Mouse (Mus musculus): ENCODE results near the gene Olfr846. TPM values are rescaled to one million over a fixed set of nuclear protein-coding genes. Genes with fewer than 3 reads are reported as not detected.

Olfr846 gene
- total RNA-seq (2021): not detected
- long read RNA-seq: 0 reads

DNA sequence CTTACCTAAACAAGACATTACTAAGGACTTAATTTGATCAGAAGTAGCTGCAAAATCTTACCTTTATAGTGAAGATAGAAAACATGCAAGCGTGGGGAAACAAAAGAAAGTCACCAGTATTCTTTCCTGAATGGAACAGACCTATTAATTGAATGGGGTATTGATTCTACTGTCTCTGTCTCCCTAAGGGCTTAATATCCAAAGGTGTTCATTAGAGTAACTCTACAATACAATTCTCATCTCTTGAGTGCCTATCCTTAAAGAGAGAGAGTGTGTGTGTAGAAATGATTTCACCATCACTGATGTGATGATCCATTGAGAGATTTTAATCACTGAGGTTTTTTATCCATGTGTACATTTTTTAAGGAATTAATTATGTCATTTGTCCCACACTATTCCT lies at the start of gene Olfr846:
Olfr846 (minus strand) TSS at position 101 of the 400 bp plus-strand sequence.
- no peak for DNase-seq (ENCODE audit: low spot score in 2 of 2)

DNA sequence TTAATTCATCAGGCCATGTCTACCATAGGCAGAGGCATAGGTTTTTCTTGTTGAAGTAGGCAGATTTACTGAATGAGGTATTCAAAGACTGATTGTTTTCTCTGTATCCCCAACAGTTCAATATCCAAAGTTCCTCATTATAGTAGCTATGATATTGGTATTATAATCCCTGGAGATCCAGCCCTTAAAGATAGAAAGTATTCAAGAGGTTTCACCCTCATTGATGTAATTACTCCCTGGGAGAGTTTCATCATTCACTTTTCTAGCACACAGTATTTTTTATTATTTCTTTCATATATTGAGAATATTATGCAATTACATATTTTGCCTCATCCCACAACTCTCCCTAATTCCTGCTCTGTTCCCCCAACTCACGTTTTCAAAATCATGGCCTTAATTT lies 14.8 kb upstream of the Olfr846 start, which contains the start of gene Olfr847:
Olfr847 (minus strand) TSS at position 101 of the 400 bp plus-strand sequence.
- DNase-seq (ENCODE audit: low spot score in 2 of 2): no peak

DNA sequence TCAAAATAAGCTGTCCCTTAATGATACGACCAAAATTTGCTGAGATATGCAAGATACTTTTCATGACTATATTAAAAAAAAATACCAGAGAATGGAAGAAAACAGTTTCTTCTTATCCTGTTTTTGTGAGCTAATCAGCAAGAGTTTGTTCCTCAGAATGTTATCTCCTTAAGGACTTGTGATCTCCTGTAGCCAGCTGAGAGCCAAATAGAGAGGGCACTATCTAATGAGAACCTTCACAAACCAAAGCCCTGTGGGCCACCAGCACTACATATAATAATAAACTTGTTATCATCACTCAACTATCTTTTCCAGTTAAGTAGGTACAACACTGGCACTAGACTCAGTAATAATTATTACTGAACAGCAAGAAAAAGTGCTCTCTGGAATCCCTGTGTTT lies 27.6 kb downstream of the Olfr846 start, which contains the start of gene Olfr845:
Olfr845 (plus strand) TSS at position 301 of the 400 bp plus-strand sequence.
- no peak for DNase-seq (ENCODE audit: low spot score in 2 of 2)

DNA sequence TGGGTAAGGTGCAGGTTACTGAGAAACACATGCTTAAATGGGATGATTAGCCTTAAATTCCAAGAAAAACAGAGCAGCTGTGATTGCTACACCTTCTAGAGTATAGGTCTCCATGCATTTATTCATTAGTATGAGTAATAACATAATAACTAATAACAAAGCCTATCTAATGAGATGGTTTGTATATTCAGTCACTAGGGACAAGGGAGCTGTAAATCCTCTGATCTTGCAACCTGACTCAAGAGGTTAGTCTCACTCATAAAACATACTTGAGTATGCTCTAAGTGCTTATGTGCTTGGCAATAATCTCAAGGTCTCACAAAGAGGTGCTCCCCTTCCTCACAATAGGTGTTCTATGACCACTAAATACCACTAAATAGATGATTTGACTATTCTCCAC lies 47.8 kb downstream of the Olfr846 start, which contains the start of gene Olfr844:
Olfr844 (plus strand) TSS at position 301 of the 400 bp plus-strand sequence.
- no peak for DNase-seq (ENCODE audit: low spot score in 2 of 2)

Other genes starting within 250 kb of the Olfr846 start
- gene Olfr836, start 243.6 kb downstream of the Olfr846 start, total RNA-seq (2021): not detected
- gene Olfr837, start 227.7 kb downstream of the Olfr846 start, total RNA-seq (2021): not detected
- under 1 TPM in 1 of 2 experiments, not detected in 1; 0.05 TPM for gene Olfr839-ps1, start 186.7 kb downstream of the Olfr846 start, total RNA-seq (2021)
- gene Olfr843, start 112.0 kb downstream of the Olfr846 start, total RNA-seq (2021): not detected
- not detected for gene Olfr844, start 47.7 kb downstream of the Olfr846 start, total RNA-seq (2021)
- not detected for gene Olfr845, start 27.5 kb downstream of the Olfr846 start, total RNA-seq (2021)
- not detected for gene Olfr847, start 14.7 kb upstream of the Olfr846 start, total RNA-seq (2021)
- gene Olfr849, start 76.3 kb upstream of the Olfr846 start, total RNA-seq (2021): not detected
- gene Olfr850, start 114.2 kb upstream of the Olfr846 start, total RNA-seq (2021): not detected
- gene Olfr851, start 129.3 kb upstream of the Olfr846 start, total RNA-seq (2021): not detected
- not detected for gene Olfr853, start 177.1 kb upstream of the Olfr846 start, total RNA-seq (2021)
- gene Olfr854, start 203.4 kb upstream of the Olfr846 start, total RNA-seq (2021): not detected
- gene Olfr855, start 218.6 kb upstream of the Olfr846 start, total RNA-seq (2021): not detected